23 mouse cellular contexts compared by ENCODE assay signal in genomic region chrX:52525132-52525531, GRCm38 (mm10).
"Had no signal": no experiment of that assay in that cellular context is flagged by ENCODE, and none has a peak within 500 bp of the region (broad histone marks: within the 10 kb centered on the region; RNA-seq: fewer than 3 reads in every experiment).

No protein-coding gene starts in this region.

- H3K36me3 ChIP-seq: heart, embryonic 10.5 days; heart, embryonic 12.5 days; hindbrain, embryonic 12.5 days; kidney, embryonic 15.5 days; limb, embryonic 12.5 days had no signal

- H3K9ac ChIP-seq: heart, embryonic 12.5 days; hindbrain, embryonic 12.5 days; hindbrain, embryonic 14.5 days; kidney, embryonic 15.5 days; limb, embryonic 12.5 days had no signal

- H3K9me3 ChIP-seq: heart, embryonic 10.5 days; heart, embryonic 12.5 days; hindbrain, embryonic 12.5 days; kidney, embryonic 15.5 days; limb, embryonic 10.5 days; limb, embryonic 12.5 days had no signal

- H3K4me3 ChIP-seq: gastrocnemius, adult 2 months; heart, embryonic 10.5 days; heart, embryonic 12.5 days; hindbrain, embryonic 12.5 days; kidney, embryonic 15.5 days; layer of hippocampus, adult 2 months; left cerebral cortex, adult 2 months; limb, embryonic 10.5 days; limb, embryonic 12.5 days had no signal

- H3K4me2 ChIP-seq: heart, embryonic 12.5 days; hindbrain, embryonic 12.5 days; hindbrain, embryonic 14.5 days; kidney, embryonic 15.5 days; limb, embryonic 12.5 days had no signal

- H3K4me1 ChIP-seq: heart, embryonic 10.5 days; hindbrain, embryonic 12.5 days; kidney, embryonic 15.5 days; limb, embryonic 10.5 days; limb, embryonic 12.5 days had no signal

- H3K27me3 ChIP-seq: heart, embryonic 12.5 days; hindbrain, embryonic 12.5 days; limb, embryonic 12.5 days had no signal

- DNase-seq: gastrocnemius, adult 2 months; gastrocnemius, postnatal 10 days; gastrocnemius, postnatal 25 days; heart, adult 18-20 months; heart, postnatal 14 days; heart, postnatal 36 days; kidney, adult 11 months; kidney, adult 2 months; kidney, adult 9 months; kidney, postnatal 14 days; kidney, postnatal 4 days had no signal

- ATAC-seq: hindbrain, postnatal 0 days; intestine, embryonic 16.5 days had no signal

- H3K27ac ChIP-seq: gastrocnemius, adult 2 months; heart, embryonic 10.5 days; hindbrain, embryonic 12.5 days; hindbrain, embryonic 14.5 days; hindbrain, postnatal 0 days; kidney, embryonic 15.5 days; kidney, postnatal 0 days; layer of hippocampus, adult 2 months; left cerebral cortex, adult 2 months; limb, embryonic 10.5 days; limb, embryonic 12.5 days had no signal
